Comparison of ENCODE assay signal across 8 mouse cellular contexts in the genomic region with DNA sequence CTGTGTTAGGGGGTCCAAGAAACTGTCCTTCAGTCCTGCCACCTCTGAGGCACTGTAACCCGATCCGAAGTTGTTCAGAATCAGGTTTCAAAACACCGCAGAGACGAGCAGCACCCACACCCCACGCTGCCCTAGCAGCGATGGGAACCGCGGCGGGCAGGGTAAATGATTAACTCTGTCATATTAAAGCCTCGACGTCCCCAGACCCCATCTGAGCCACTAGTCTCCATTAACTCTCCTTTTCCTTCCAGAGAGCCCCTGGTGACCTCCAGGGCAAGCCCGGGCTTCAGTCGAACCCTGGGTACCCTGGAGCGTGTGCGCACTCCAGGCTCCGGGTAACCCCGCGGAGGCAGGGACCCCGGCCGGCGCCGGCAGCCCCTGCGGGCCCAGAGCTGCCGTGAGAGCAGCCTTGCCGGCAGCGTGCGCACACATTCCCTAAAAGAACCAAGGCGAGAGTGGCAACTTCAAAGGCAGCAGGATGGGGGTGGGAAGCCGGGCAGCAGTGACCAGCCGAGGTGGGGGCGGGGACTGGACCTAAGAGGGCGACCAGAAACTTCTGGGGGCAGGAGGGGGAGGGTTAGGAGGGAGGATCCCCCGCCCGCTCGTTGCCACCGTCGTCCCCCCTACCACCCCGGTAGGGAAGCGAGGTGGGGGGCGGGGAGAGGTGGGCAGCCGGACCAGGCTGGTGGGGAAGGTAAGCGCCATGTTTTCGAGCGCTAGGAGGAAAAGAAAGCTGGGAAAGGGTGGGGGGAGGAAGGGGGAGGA. TPM values are rescaled to one million over a fixed set of nuclear protein-coding genes. Genes with fewer than 3 reads are reported as not detected.
A peak's percentile ranks its signal among the peaks of the same experiment; 100 is the strongest.
DNase-seq lines count a peak whose midpoint lies in the region; ATAC-seq and TF ChIP-seq lines count a peak whose summit lies in the region.

No protein-coding gene starts in this region.

- TF ChIP-seq EP300 in liver, postnatal 0 days (IDR thresholded peaks at IDR 0.05; ENCODE audit: low read depth) = no peak

- H3K9ac ChIP-seq in intestine, embryonic 15.5 days = peak overlapping the region; percentile 49
- no peak overlapping the region; the same call in 1 of the 2 replicates for H3K9ac ChIP-seq in liver, postnatal 0 days (replicated peaks)
- H3K9ac ChIP-seq in neural tube, embryonic 14.5 days (replicated peaks; ENCODE audit: low read depth, low read length) = peak overlapping the region; percentile 64

- H3K27ac ChIP-seq in spleen, adult 2 months (ENCODE audit: insufficient read depth, low read length) = no peak overlapping the region
- no peak overlapping the region for H3K27ac ChIP-seq in cerebellum, adult 2 months (ENCODE audit: insufficient read depth, low read length)
- H3K27ac ChIP-seq in intestine, embryonic 15.5 days = no peak overlapping the region
- no peak overlapping the region for H3K27ac ChIP-seq in liver, postnatal 0 days (ENCODE audit: low read depth)
- H3K27ac ChIP-seq in neural tube, embryonic 14.5 days (ENCODE audit: low read depth, low read length) = no peak overlapping the region

- no peak for TF ChIP-seq POLR2A in spleen, adult 2 months (IDR thresholded peaks at IDR 0.05; ENCODE audit: low read depth, low read length)
- TF ChIP-seq POLR2A in cerebellum, adult 2 months (IDR thresholded peaks at IDR 0.05; ENCODE audit: borderline replicate concordance, insufficient read depth, low read length) = no peak

- no peak for TF ChIP-seq CTCF in spleen, adult 2 months (IDR thresholded peaks at IDR 0.05; ENCODE audit: extremely low read depth, insufficient read depth, insufficient read length, insufficient replicate concordance)
- TF ChIP-seq CTCF in cerebellum, adult 2 months (IDR thresholded peaks at IDR 0.05; ENCODE audit: borderline replicate concordance, insufficient read depth, low read depth, low read length) = no peak
- no peak for TF ChIP-seq CTCF in liver, postnatal 0 days (IDR thresholded peaks at IDR 0.05; ENCODE audit: low read depth)

- H3K4me3 ChIP-seq in spleen, adult 2 months (ENCODE audit: extremely low read depth, insufficient read depth, insufficient read length) = peak overlapping the region; percentile 51; the same call in 1 of the 2 replicates
- peak overlapping the region; percentile 79 for H3K4me3 ChIP-seq in cerebellum, adult 2 months (replicated peaks; ENCODE audit: insufficient read depth, low read depth, low read length)
- peak overlapping the region; percentile 65 for H3K4me3 ChIP-seq in intestine, embryonic 15.5 days (replicated peaks)
- H3K4me3 ChIP-seq in liver, postnatal 0 days (ENCODE audit: low read depth, low read length) = peak overlapping the region; percentile 57
- peak overlapping the region; percentile 64 for H3K4me3 ChIP-seq in neural tube, embryonic 14.5 days (ENCODE audit: low read depth, low read length)

- peaks cover 7% of the 10 kb centered on the region; the same call in 1 of the 2 replicates for H3K4me1 ChIP-seq in spleen, adult 2 months (ENCODE audit: control insufficient read depth, insufficient read depth, insufficient read length)
- no peaks in the 10 kb centered on the region for H3K4me1 ChIP-seq in cerebellum, adult 2 months (ENCODE audit: control insufficient read depth, insufficient read depth, low read length)
- peaks cover 23% of the 10 kb centered on the region for H3K4me1 ChIP-seq in intestine, embryonic 15.5 days (replicated peaks)
- H3K4me1 ChIP-seq in liver, postnatal 0 days (ENCODE audit: insufficient read depth) = 0 out of 2 replicates have a peak, but pooled peaks cover 3% of the 10 kb centered on the region
- peaks cover 9% of the 10 kb centered on the region; the same call in 1 of the 2 replicates for H3K4me1 ChIP-seq in neural tube, embryonic 14.5 days (ENCODE audit: control insufficient read depth, insufficient read depth, low read length)

- H3K9me3 ChIP-seq in intestine, embryonic 15.5 days = no peaks in the 10 kb centered on the region
- H3K9me3 ChIP-seq in liver, postnatal 0 days (ENCODE audit: low read length) = no peaks in the 10 kb centered on the region
- H3K9me3 ChIP-seq in neural tube, embryonic 14.5 days (ENCODE audit: control insufficient read depth, low read length) = no peaks in the 10 kb centered on the region

- ATAC-seq in intestine, embryonic 15.5 days = peak; percentile 60
- peak; percentile 42; the same call in 1 of the 2 replicates for ATAC-seq in liver, postnatal 0 days
- ATAC-seq in neural tube, embryonic 14.5 days (ENCODE audit: low read depth) = peak; percentile 23; the same call in 1 of the 2 replicates

- H3K27me3 ChIP-seq in spleen, adult 2 months (ENCODE audit: control insufficient read depth, insufficient read depth, low read length) = peaks cover 26% of the 10 kb centered on the region
- H3K27me3 ChIP-seq in cerebellum, adult 2 months (ENCODE audit: control insufficient read depth, insufficient read depth, low read length) = no peaks in the 10 kb centered on the region; the same call in 1 of the 2 replicates
- peaks cover 8% of the 10 kb centered on the region; the same call in 1 of the 2 replicates for H3K27me3 ChIP-seq in intestine, embryonic 15.5 days (replicated peaks)
- H3K27me3 ChIP-seq in liver, postnatal 0 days (ENCODE audit: insufficient read depth, low read length) = peaks cover 53% of the 10 kb centered on the region
- no peaks in the 10 kb centered on the region for H3K27me3 ChIP-seq in neural tube, embryonic 14.5 days (ENCODE audit: control insufficient read depth, insufficient read depth, low read length)

- WGBS in spleen, adult 2 months = 2% methylated on average over 43 of the region's 44 CpGs
- under 1% methylated on average over 44 of the region's 44 CpGs for WGBS in cerebellum, adult 2 months
- WGBS in intestine, embryonic 15.5 days = 1% methylated on average over 43 of the region's 44 CpGs
- under 1% methylated on average over 39 of the region's 44 CpGs for WGBS in liver, postnatal 0 days (ENCODE audit: insufficient replicate concordance)
- under 1% methylated on average over 44 of the region's 44 CpGs for WGBS in neural tube, embryonic 14.5 days

- no peak for DNase-seq in spleen, adult 2 months (ENCODE audit: low read depth in 1 of 2, low spot score in 2 of 2)
- no peak for DNase-seq in spleen, postnatal 10 days (ENCODE audit: low spot score in 2 of 2)
- DNase-seq in cerebellum, adult 2 months = peak; percentile 9 to 29
- peak; percentile 32 for DNase-seq in gastrocnemius, adult 18-20 months (ENCODE audit: low spot score)
- peak; percentile 29 for DNase-seq in liver, postnatal 0 days
- no peak for DNase-seq in spleen, adult 18-20 months

- peak overlapping the region; percentile 99 for H3K4me2 ChIP-seq in intestine, embryonic 15.5 days (replicated peaks)
- peak overlapping the region; percentile 90 for H3K4me2 ChIP-seq in liver, postnatal 0 days (ENCODE audit: low read depth, low read length)
- peak overlapping the region; percentile 100 for H3K4me2 ChIP-seq in neural tube, embryonic 14.5 days (ENCODE audit: low read depth, low read length)

- H3K36me3 ChIP-seq in spleen, adult 2 months (ENCODE audit: control insufficient read depth, insufficient read depth, low read length) = no peaks in the 10 kb centered on the region
- no peaks in the 10 kb centered on the region for H3K36me3 ChIP-seq in intestine, embryonic 15.5 days
- no peaks in the 10 kb centered on the region for H3K36me3 ChIP-seq in liver, postnatal 0 days (replicated peaks; ENCODE audit: insufficient read depth, low read length)
- no peaks in the 10 kb centered on the region for H3K36me3 ChIP-seq in neural tube, embryonic 14.5 days (ENCODE audit: control insufficient read depth, insufficient read depth, low read length)

RNA-seq across cellular contexts. Expression of a gene that starts 1.5 kb away (rescaled TPM):
- 0.01 TPM in 2 replicates for polyA plus RNA-seq in spleen, adult 2 months (2012; rRNA removed)
- polyA plus RNA-seq in cerebellum, adult 2 months (2012; rRNA removed) = 1.5 and 1.6 TPM in 2 replicates
- total RNA-seq in gastrocnemius, adult 18-20 months (2021) = 10 to 100 TPM; 13.9 to 16.3 TPM
- 0.37 and 0.55 TPM in 2 replicates for polyA plus RNA-seq in intestine, embryonic 15.5 days (2015; fragmentation: Nextera tagmentation; extraction: Ambion mirVana)
- polyA plus RNA-seq in liver, postnatal 0 days (2015; fragmentation: Nextera tagmentation; extraction: Ambion mirVana) = not detected in 2 replicates
- 0.55 and 0.71 TPM in 2 replicates for polyA plus RNA-seq in neural tube, embryonic 14.5 days (2014; fragmentation: Nextera tagmentation; extraction: Ambion mirVana)

RNA-seq across cellular contexts. Expression of a gene that starts 11.8 kb away (rescaled TPM):
- polyA plus RNA-seq in spleen, adult 2 months (2012; rRNA removed) = 1.7 and 2.2 TPM in 2 replicates
- polyA plus RNA-seq in cerebellum, adult 2 months (2012; rRNA removed) = 15.7 and 15.9 TPM in 2 replicates
- 10 to 100 TPM; 18.2 to 18.8 TPM for total RNA-seq in gastrocnemius, adult 18-20 months (2021)
- 21.0 and 23.3 TPM in 2 replicates for polyA plus RNA-seq in intestine, embryonic 15.5 days (2015; fragmentation: Nextera tagmentation; extraction: Ambion mirVana)
- 8.6 and 8.9 TPM in 2 replicates for polyA plus RNA-seq in liver, postnatal 0 days (2015; fragmentation: Nextera tagmentation; extraction: Ambion mirVana)
- 20.8 and 21.7 TPM in 2 replicates for polyA plus RNA-seq in neural tube, embryonic 14.5 days (2014; fragmentation: Nextera tagmentation; extraction: Ambion mirVana)

RNA-seq across cellular contexts. Expression of a gene that starts 58.1 kb away (rescaled TPM):
- not detected in 2 replicates for polyA plus RNA-seq in spleen, adult 2 months (2012; rRNA removed)
- 0.10 and 0.27 TPM in 2 replicates for polyA plus RNA-seq in cerebellum, adult 2 months (2012; rRNA removed)
- 10 to 100 TPM; 68.5 to 72.6 TPM for total RNA-seq in gastrocnemius, adult 18-20 months (2021)
- polyA plus RNA-seq in intestine, embryonic 15.5 days (2015; fragmentation: Nextera tagmentation; extraction: Ambion mirVana) = 0.19 and 0.40 TPM in 2 replicates
- polyA plus RNA-seq in liver, postnatal 0 days (2015; fragmentation: Nextera tagmentation; extraction: Ambion mirVana) = 0.04 and 0.17 TPM in 2 replicates
- 0.12 and 3.7 TPM in 2 replicates for polyA plus RNA-seq in neural tube, embryonic 14.5 days (2014; fragmentation: Nextera tagmentation; extraction: Ambion mirVana)

Comparison
In these comparisons a context has a peak if more than half of its experiments do, and no peak if none do; other contexts are left out.
1. DNase-seq: peak in cerebellum, adult 2 months (2 of 2), gastrocnemius, adult 18-20 months (single experiment) and liver, postnatal 0 days (single experiment); none in spleen, adult 2 months (0 of 2), spleen, postnatal 10 days (0 of 2) and spleen, adult 18-20 months (0 of 2).
2. Peak in every context shown above with its lines, with median percentiles within 50 percentile points of each other: H3K4me3 ChIP-seq, ATAC-seq and H3K4me2 ChIP-seq.